Mouse (Mus musculus) G1E (cell line): ENCODE data around the gene Mdm2. TPM values are rescaled to one million over a fixed set of nuclear protein-coding genes. Genes with fewer than 3 reads are reported as not detected.
"Not testable (repeated sequence)": the region's sequence is repeated elsewhere in the genome, so short reads cannot be mapped to it uniquely, and the experiment has no call there.

Source experiments
- ATAC-seq: 2 replicates; pipeline ENCODE4 v1.8.0; 2016; ENCODE audit warnings: mild to moderate bottlenecking; ENCODE audit not compliant: insufficient number of reproducible peaks, poor library complexity, low FRiP score, severe bottlenecking; ENCODE audit errors: extremely low read depth
- DNase-seq: peaks from one replicate; pipeline ENCODE4 v3.0.0; 2012; ENCODE audit warnings: low spot score
- H3K27me3 ChIP-seq: 2 replicates; pipeline ENCODE4 v1.6.1; 2012; ENCODE audit warnings: mild to moderate bottlenecking, low read length, inconsistent platforms; ENCODE audit not compliant: insufficient read depth
- H3K36me3 ChIP-seq: replicated peaks from 2 replicates; pipeline ENCODE3; 2012; ENCODE audit warnings: mild to moderate bottlenecking, inconsistent platforms
- H3K4me1 ChIP-seq: 2 replicates; pipeline ENCODE4 v1.6.1; 2012; ENCODE audit warnings: low read depth, low read length, inconsistent platforms, mixed read lengths; ENCODE audit not compliant: insufficient read depth
- H3K4me3 ChIP-seq: 2 replicates; pipeline ENCODE4 v1.5.1; 2012; ENCODE audit warnings: low read depth, mild to moderate bottlenecking, inconsistent platforms, low read length, moderate library complexity, mixed read lengths
- H3K9me3 ChIP-seq: replicated peaks from 2 replicates; pipeline ENCODE4 v1.6.1; 2012; ENCODE audit warnings: inconsistent platforms
- CTCF ChIP-seq: IDR thresholded peaks from 2 replicates; pipeline ENCODE4 v1.5.1; 2012; ENCODE audit warnings: low read depth, low read length, inconsistent platforms, mixed read lengths
- GATA1 ChIP-seq: IDR thresholded peaks from 2 replicates; pipeline ENCODE4 v1.6.1; 2012; ENCODE audit warnings: borderline replicate concordance, low read length, inconsistent platforms, mixed read lengths
- GATA2 ChIP-seq: IDR thresholded peaks from 2 replicates; pipeline ENCODE4 v1.6.1; 2012; ENCODE audit warnings: low read depth, low read length, inconsistent platforms, borderline replicate concordance
- POLR2AphosphoS5 ChIP-seq: IDR thresholded peaks from 2 replicates; pipeline ENCODE4 v1.6.1; 2012; ENCODE audit warnings: low read depth, low read length, inconsistent platforms; ENCODE audit not compliant: insufficient replicate concordance
- TAL1 ChIP-seq: conservative IDR thresholded peaks from 2 replicates; pipeline ENCODE4 v1.6.1; 2012; ENCODE audit warnings: low read depth, low read length, inconsistent platforms, mixed read lengths
- polyA plus RNA-seq: library from polyadenylated mRNA; stranded (reverse); fragments of >175 nt; gene quantifications from 2 replicates; pipeline ENCODE4 v1.2.3, GENCODE M21; 2012
- total RNA-seq, 2 experiments: library from RNA; stranded (forward) in 1 of 2; stranded (reverse) in 1 of 2; fragments of 200-1000 nt in 1 of 2; fragments of >200 nt in 1 of 2; fragmentation: Nextera tagmentation in 1 of 2; gene quantifications; 2 replicates each; pipeline ENCODE4 v1.2.3; 2014 to 2017

The Mdm2 gene
- total RNA-seq (2014; fragmentation: Nextera tagmentation) (153 and 177 TPM in 2 replicates), total RNA-seq (2017) (82.9 and 97.1 TPM in 2 replicates), polyA plus RNA-seq (37.8 and 41.3 TPM in 2 replicates)

GRCm38 (mm10) chr10:117710604-117711141 is at the start of gene Mdm2:
Gene Mdm2 (minus strand): TSS chr10:117710758.
- TF ChIP-seq POLR2AphosphoS5 (no peak), CTCF (peak; percentile 51; the same call in 1 of the 2 replicates)
- no peaks in the 10 kb centered on the region for H3K27me3 ChIP-seq
- no peaks in the 10 kb centered on the region for H3K9me3 ChIP-seq

GRCm38 (mm10) chr10:117759844-117760630 is 49.5 kb upstream of the Mdm2 start:
- Histone ChIP-seq H3K36me3 (peaks cover 98% of the 10 kb centered on the region), H3K4me3 (no peak overlapping the region)

More at GRCm38 (mm10) chr10:117710604-117711141, at the start of gene Mdm2:
- peaks cover 25% of the 10 kb centered on the region for H3K36me3 ChIP-seq
- H3K4me1 ChIP-seq, result peaks cover 40% of the 10 kb centered on the region
- peak within 1 kb of the TSS; percentile 88 for H3K4me3 ChIP-seq
- DNase-seq (peak; percentile 94), ATAC-seq (peak; percentile 59)

GRCm38 (mm10) chr10:117758749-117759727 is 48.5 kb upstream of the Mdm2 start:
- no peaks in the 10 kb centered on the region for H3K9me3 ChIP-seq
- peaks cover 13% of the 10 kb centered on the region; the same call in 1 of the 2 replicates for H3K4me1 ChIP-seq
- H3K36me3 ChIP-seq, result peaks cover 97% of the 10 kb centered on the region
- no peaks in the 10 kb centered on the region for H3K27me3 ChIP-seq
- TF ChIP-seq CTCF, result no peak
- TF ChIP-seq GATA2, result no peak
- TF ChIP-seq TAL1, result no peak
- no peak for TF ChIP-seq POLR2AphosphoS5
- no peak for TF ChIP-seq GATA1
- H3K4me3 ChIP-seq, result no peak overlapping the region
- DNase-seq (no peak), ATAC-seq (no peak; the same call in 1 of the 2 replicates)

More at GRCm38 (mm10) chr10:117759844-117760630, 49.5 kb upstream of the Mdm2 start:
- ATAC-seq (no peak), DNase-seq (no peak)
- Histone ChIP-seq H3K9me3 (no peaks in the 10 kb centered on the region), H3K27me3 (no peaks in the 10 kb centered on the region), H3K4me1 (peaks cover 10% of the 10 kb centered on the region; the same call in 1 of the 2 replicates)
- no peak for TF ChIP-seq POLR2AphosphoS5
- TF ChIP-seq GATA2, result no peak
- TF ChIP-seq TAL1, result no peak
- no peak for TF ChIP-seq GATA1
- TF ChIP-seq CTCF, result no peak

- H3K4me3 ChIP-seq, result not testable (repeated sequence)
These were observed 47.8 kb upstream of the Mdm2 start for GRCm38 (mm10) chr10:117758344-117758743.

GRCm38 (mm10) chr10:117757796-117758342 is 47.3 kb upstream of the Mdm2 start:
- Histone ChIP-seq H3K27me3 (no peaks in the 10 kb centered on the region), H3K4me3 (no peak overlapping the region), H3K4me1 (peaks cover 11% of the 10 kb centered on the region; the same call in 1 of the 2 replicates), H3K36me3 (peaks cover 93% of the 10 kb centered on the region), H3K9me3 (no peaks in the 10 kb centered on the region)
- no peak for DNase-seq
- TF ChIP-seq GATA2, result no peak
- TF ChIP-seq TAL1, result no peak
- TF ChIP-seq GATA1, result no peak
- no peak for TF ChIP-seq CTCF
- TF ChIP-seq POLR2AphosphoS5, result no peak
- no peak for ATAC-seq

More at GRCm38 (mm10) chr10:117758344-117758743, 47.8 kb upstream of the Mdm2 start:
- ATAC-seq, H3K27me3 ChIP-seq, DNase-seq, H3K9me3 ChIP-seq: not testable (repeated sequence)
- Histone ChIP-seq H3K4me1 (peaks cover 13% of the 10 kb centered on the region; the same call in 1 of the 2 replicates), H3K36me3 (peaks cover 93% of the 10 kb centered on the region)
